Mouse (Mus musculus): Measurements from ENCODE around the gene Vmn2r49.
"Not testable (repeated sequence)": the region's sequence is repeated elsewhere in the genome, so short reads cannot be mapped to it uniquely, and the experiment has no call there.

Gene Vmn2r49

DNA sequence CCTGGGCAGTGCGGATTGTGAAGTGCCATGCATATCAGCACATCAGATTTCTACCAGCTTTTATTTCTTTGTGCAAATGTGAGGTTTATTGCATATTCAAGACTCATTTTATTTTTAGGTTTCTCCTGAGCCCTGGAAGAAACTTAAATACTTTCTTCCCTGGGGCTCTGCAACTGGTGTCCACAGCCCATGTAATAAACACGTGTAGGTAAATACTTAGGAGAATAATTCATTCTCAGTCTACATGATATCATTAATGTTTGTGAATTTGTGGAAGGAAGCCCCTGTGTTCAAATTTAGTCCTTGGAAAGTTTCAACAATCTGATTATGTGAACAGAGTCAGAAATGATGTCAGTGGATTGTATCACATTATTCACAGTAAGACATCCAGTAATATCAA, at the start of gene Vmn2r49:
Gene Vmn2r49 (minus strand): TSS at position 101 of the 400 bp plus-strand sequence.
- DNase-seq = not testable (repeated sequence)

DNA sequence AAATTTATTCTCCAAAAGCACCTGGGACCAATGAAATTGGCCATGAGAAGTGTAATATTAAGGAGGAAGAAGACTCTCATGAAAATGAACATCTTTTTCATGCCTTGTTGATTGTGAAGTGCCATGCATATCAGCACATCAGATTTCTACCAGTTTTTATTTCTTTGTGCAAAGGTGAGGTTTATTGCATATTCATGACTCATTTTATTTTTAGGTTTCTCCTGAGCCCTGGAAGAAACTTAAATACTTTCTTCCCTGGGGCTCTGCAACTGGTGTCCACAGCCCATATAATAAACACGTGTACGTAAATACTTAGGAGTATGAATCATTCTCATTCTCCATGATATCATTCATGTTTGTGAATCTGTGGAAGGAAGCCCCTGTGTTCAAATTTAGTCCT, 38.6 kb downstream of the Vmn2r49 start, which contains the start of gene Vmn2r48:
Gene Vmn2r48 (minus strand): TSS at position 101 of the 400 bp plus-strand sequence.
- DNase-seq = not testable (repeated sequence)

Data from retina, postnatal 1 day (tissue).